Mouse (Mus musculus): ENCODE results near the gene Mrpl21. TPM values are rescaled to one million over a fixed set of nuclear protein-coding genes. Genes with fewer than 3 reads are reported as not detected.

Mrpl21 gene
- total RNA-seq, 2 experiments from 2014 or later = 70.0 to 74.4 TPM

- DNase-seq = no peak
These were observed 54.0 kb downstream of the Mrpl21 start for GRCm38 (mm10) chr19:3336485-3337255.

- DNase-seq = no peak
These were observed 56.5 kb downstream of the Mrpl21 start for GRCm38 (mm10) chr19:3339187-3339586.

GRCm38 (mm10) chr19:3341021-3341420 lies 58.3 kb downstream of the Mrpl21 start:
- no peak for DNase-seq

Small RNA genes lying within 50 kb of the gene (microRNA-seq; reads per million reads assigned to microRNA genes)
- gene Mir6984 = not detected

Other genes starting within 250 kb of the Mrpl21 start
- 1 to 10 TPM; 5.2 to 6.7 TPM for gene Ighmbp2, start 116 bp downstream of the Mrpl21 start, total RNA-seq (2021)
- 100 to 1,000 TPM; 265 to 423 TPM for gene Cpt1a, start 39.4 kb downstream of the Mrpl21 start, total RNA-seq (2021)
- gene Tesmin, start 106.0 kb downstream of the Mrpl21 start, total RNA-seq (2021) = under 1 TPM; 0.73 to 0.92 TPM
- gene Gal, start 131.6 kb downstream of the Mrpl21 start, total RNA-seq (2021) = 10 to 100 TPM; 36.3 to 93.3 TPM

Data from adrenal gland, postnatal 36 days (tissue).